Mouse (Mus musculus) adrenal gland, adult 18-20 months (tissue): Measurements from ENCODE around the gene Magi1. TPM values are rescaled to one million over a fixed set of nuclear protein-coding genes. Genes with fewer than 3 reads are reported as not detected.
A peak's percentile ranks its signal among the peaks of the same experiment; 100 is the strongest.

Experiments used
- DNase-seq, 2 experiments: peaks; one replicate each; pipeline ENCODE4 v3.0.0; 2021 to 2022; ENCODE audit warnings: low spot score in 2 of 2
- total RNA-seq, 2 experiments: library from RNA; stranded (reverse); gene quantifications; 1 replicate in 1 of 2; 2 replicates in 1 of 2; pipeline ENCODE4 v1.2.3; 2021

Gene Magi1
- total RNA-seq, 2 experiments from 2014 or later = 12.5 to 27.9 TPM

GRCm38 (mm10) chr6:94205926-94206325, 77.8 kb downstream of the Magi1 start:
- peak in 1 of 2 experiments; percentile 12 for DNase-seq

- no peak for DNase-seq
Measured at GRCm38 (mm10) chr6:94203642-94204145, 80.0 kb downstream of the Magi1 start.

- no peak for DNase-seq
Measured at GRCm38 (mm10) chr6:94201940-94202339, 81.8 kb downstream of the Magi1 start.

- no peak for DNase-seq
Measured at GRCm38 (mm10) chr6:94200910-94201309, 82.8 kb downstream of the Magi1 start.

GRCm38 (mm10) chr6:94199696-94200095, 84.0 kb downstream of the Magi1 start:
- DNase-seq = no peak

- DNase-seq = no peak
Measured at GRCm38 (mm10) chr6:94197831-94198230, 85.9 kb downstream of the Magi1 start.

- no peak for DNase-seq
Measured at GRCm38 (mm10) chr6:94195303-94195911, 88.3 kb downstream of the Magi1 start.

- DNase-seq = no peak
Measured at GRCm38 (mm10) chr6:94190830-94191229, 92.9 kb downstream of the Magi1 start.

GRCm38 (mm10) chr6:94189379-94189778, 94.3 kb downstream of the Magi1 start:
- no peak for DNase-seq

- DNase-seq = peak in 1 of 2 experiments; percentile 40
Measured at GRCm38 (mm10) chr6:94186628-94187319, 96.9 kb downstream of the Magi1 start.

- DNase-seq = no peak
Measured at GRCm38 (mm10) chr6:94184268-94184667, 99.4 kb downstream of the Magi1 start.

- no peak for DNase-seq
Measured at GRCm38 (mm10) chr6:94183354-94183851, 100.3 kb downstream of the Magi1 start.

GRCm38 (mm10) chr6:94181673-94182255, 102.0 kb downstream of the Magi1 start:
- no peak for DNase-seq

GRCm38 (mm10) chr6:94180331-94181150, 103.2 kb downstream of the Magi1 start:
- DNase-seq = no peak

- DNase-seq = no peak
Measured at GRCm38 (mm10) chr6:94177559-94177958, 106.2 kb downstream of the Magi1 start.

- no peak for DNase-seq
Measured at GRCm38 (mm10) chr6:94176705-94177104, 107.0 kb downstream of the Magi1 start.

- no peak for DNase-seq
Measured at GRCm38 (mm10) chr6:94171250-94171649, 112.5 kb downstream of the Magi1 start.

GRCm38 (mm10) chr6:94169581-94170194, 114.0 kb downstream of the Magi1 start:
- DNase-seq = no peak

- peak; percentile 37 to 42 for DNase-seq
Measured at GRCm38 (mm10) chr6:94165951-94166350, 117.8 kb downstream of the Magi1 start.

- DNase-seq = no peak
Measured at GRCm38 (mm10) chr6:94164753-94165536, 118.8 kb downstream of the Magi1 start.
